Mouse (Mus musculus) layer of hippocampus, adult 8-10 months (tissue): Measurements from ENCODE around the gene Fto. TPM values are rescaled to one million over a fixed set of nuclear protein-coding genes. Genes with fewer than 3 reads are reported as not detected.
A peak's percentile ranks its signal among the peaks of the same experiment; 100 is the strongest.

Experiments used
- DNase-seq, 2 experiments: peaks; one replicate each; pipeline ENCODE4 v3.0.0; 2022; ENCODE audit warnings: low spot score in 2 of 2
- total RNA-seq, 4 experiments: library from RNA; stranded (reverse); gene quantifications; 2 replicates each; pipeline ENCODE4 v1.2.4; 2022

The Fto gene
- total RNA-seq, 4 experiments from 2014 or later: 143 to 151 (median 148) TPM

GRCm38 (mm10) chr8:91357493-91358014 is 44.2 kb downstream of the Fto start:
- no peak for DNase-seq

GRCm38 (mm10) chr8:91358016-91358415 is 44.7 kb downstream of the Fto start:
- DNase-seq: no peak

- no peak for DNase-seq
Observed at GRCm38 (mm10) chr8:91359511-91359910, 46.2 kb downstream of the Fto start.

GRCm38 (mm10) chr8:91360644-91361357 is 47.5 kb downstream of the Fto start:
- no peak for DNase-seq

GRCm38 (mm10) chr8:91363272-91363860 is 50.0 kb downstream of the Fto start:
- no peak for DNase-seq

- DNase-seq: no peak
Observed at GRCm38 (mm10) chr8:91364216-91364615, 50.9 kb downstream of the Fto start.

GRCm38 (mm10) chr8:91365804-91366203 is 52.5 kb downstream of the Fto start:
- DNase-seq: no peak

- DNase-seq: no peak
Observed at GRCm38 (mm10) chr8:91370899-91371298, 57.6 kb downstream of the Fto start.

GRCm38 (mm10) chr8:91371995-91372394 is 58.7 kb downstream of the Fto start:
- no peak for DNase-seq

- no peak for DNase-seq
Observed at GRCm38 (mm10) chr8:91372780-91373577, 59.7 kb downstream of the Fto start.

GRCm38 (mm10) chr8:91375054-91375938 is 62.0 kb downstream of the Fto start:
- no peak for DNase-seq

- DNase-seq: no peak
Observed at GRCm38 (mm10) chr8:91376785-91377184, 63.5 kb downstream of the Fto start.

- no peak for DNase-seq
Observed at GRCm38 (mm10) chr8:91377275-91377674, 64.0 kb downstream of the Fto start.

GRCm38 (mm10) chr8:91378846-91379499 is 65.6 kb downstream of the Fto start:
- peak; percentile 63 to 76 for DNase-seq

- no peak for DNase-seq
Observed at GRCm38 (mm10) chr8:91380796-91381542, 67.6 kb downstream of the Fto start.

- DNase-seq: no peak
Observed at GRCm38 (mm10) chr8:91381543-91382106, 68.3 kb downstream of the Fto start.

GRCm38 (mm10) chr8:91383210-91383609 is 69.9 kb downstream of the Fto start:
- no peak for DNase-seq

GRCm38 (mm10) chr8:91383811-91384210 is 70.5 kb downstream of the Fto start:
- DNase-seq: no peak

GRCm38 (mm10) chr8:91384389-91384788 is 71.1 kb downstream of the Fto start:
- no peak for DNase-seq
